Mouse (Mus musculus) ES-Bruce4 (cell line): Measurements from ENCODE around the gene Rora.

ENCODE experiments used
- CTCF ChIP-seq: IDR thresholded peaks from one replicate; pipeline ENCODE4 v1.8.1; 2011; ENCODE audit warnings: low read depth, low read length
- EP300 ChIP-seq: IDR thresholded peaks from 2 replicates; pipeline ENCODE4 v1.6.1; 2011; ENCODE audit warnings: low read depth, low read length; ENCODE audit not compliant: insufficient read depth
- POLR2A ChIP-seq: IDR thresholded peaks from one replicate; pipeline ENCODE4 v1.8.1; 2011; ENCODE audit warnings: low read length; ENCODE audit not compliant: insufficient read depth

GRCm38 (mm10) chr9:69300296-69300695 lies 646.7 kb downstream of the Rora start:
- TF ChIP-seq CTCF (no peak), EP300 (no peak), POLR2A (no peak)
